Mouse (Mus musculus): ENCODE measurements around the gene Ceacam5. TPM values are rescaled to one million over a fixed set of nuclear protein-coding genes. Genes with fewer than 3 reads are reported as not detected.

The Ceacam5 gene
- total RNA-seq (2021) = not detected
- long read RNA-seq, experiment 1 = 0 reads
- long read RNA-seq, experiment 2 = 0 reads

- intact Hi-C loops (cut with DNase I) = no loop called here
- no peak for DNase-seq
Observed at GRCm38 (mm10) chr7:17712938-17713337, at the start of gene Ceacam5. Ceacam5 (plus strand) TSS chr7:17713238.

Other genes starting within 250 kb of the Ceacam5 start
- gene Ceacam14, start 99.4 kb downstream of the Ceacam5 start, total RNA-seq (2021) = not detected
- not detected for gene Gm5155, start 158.5 kb downstream of the Ceacam5 start, total RNA-seq (2021)

Measured in gastrocnemius, postnatal 36 days (tissue).